Mouse (Mus musculus) liver, embryonic 15.5 days (tissue): ENCODE data around the gene Hbb-bh2. TPM values are rescaled to one million over a fixed set of nuclear protein-coding genes. Genes with fewer than 3 reads are reported as not detected.
"Not testable (repeated sequence)": the region's sequence is repeated elsewhere in the genome, so short reads cannot be mapped to it uniquely, and the experiment has no call there.

Experiments
- ATAC-seq: fragments of 200-750 bp; cut with Nextera tagmentation; 2 replicates; pipeline ENCODE4 v1.8.0; 2017; ENCODE audit warnings: moderate number of reproducible peaks, mild to moderate bottlenecking, moderate library complexity; ENCODE audit not compliant: insufficient read depth
- H3K27ac ChIP-seq: fragments of 300-500 bp; sonication (generic); replicated peaks from 2 replicates; pipeline ENCODE4 v1.5.1; 2015; ENCODE audit warnings: mild to moderate bottlenecking, inconsistent platforms
- H3K27me3 ChIP-seq: fragments of 300-500 bp; sonication (generic); 2 replicates; pipeline ENCODE4 v1.6.1; 2015; ENCODE audit warnings: mild to moderate bottlenecking, inconsistent platforms
- H3K36me3 ChIP-seq: fragments of 300-500 bp; sonication (generic); replicated peaks from 2 replicates; pipeline ENCODE4 v1.6.1; 2015; ENCODE audit warnings: moderate library complexity, mild to moderate bottlenecking, inconsistent platforms
- H3K4me1 ChIP-seq: fragments of 300-500 bp; sonication (generic); replicated peaks from 2 replicates; pipeline ENCODE4 v1.6.1; 2015; ENCODE audit warnings: inconsistent platforms
- H3K4me2 ChIP-seq: fragments of 300-500 bp; sonication (generic); 2 replicates; pipeline ENCODE4 v1.6.1; 2015; ENCODE audit warnings: moderate library complexity, mild to moderate bottlenecking, inconsistent platforms
- H3K4me3 ChIP-seq: fragments of 300-500 bp; sonication (generic); replicated peaks from 2 replicates; pipeline ENCODE4 v1.5.1; 2015; ENCODE audit warnings: mild to moderate bottlenecking, inconsistent platforms
- H3K9ac ChIP-seq: fragments of 300-500 bp; sonication (generic); 2 replicates; pipeline ENCODE4 v1.6.1; 2015; ENCODE audit warnings: moderate library complexity, mild to moderate bottlenecking, inconsistent platforms
- H3K9me3 ChIP-seq: fragments of 300-500 bp; sonication (generic); replicated peaks from 2 replicates; pipeline ENCODE4 v1.6.1; 2016; ENCODE audit warnings: inconsistent platforms
- WGBS: fragments of 180-500 bp; shearing (Covaris S2); methylation state at CpG from one replicate; pipeline ENCODE4 v1.1.7; 2015; ENCODE audit warnings: mixed read lengths; ENCODE audit not compliant: insufficient replicate concordance; 5-methylcytosine and 5-hydroxymethylcytosine counted together
- polyA plus RNA-seq: library from polyadenylated mRNA; unstranded; fragments of >200 nt; fragmentation: Nextera tagmentation; extraction: Ambion mirVana; gene quantifications from 2 replicates; pipeline ENCODE4 v1.2.1, GENCODE M21; 2015

Gene Hbb-bh2
- polyA plus RNA-seq, 1 experiment from 2014 or later: not detected

GRCm38 (mm10) chr7:103844525-103845325 is 4.4 kb upstream of the Hbb-bh2 start:
- Histone ChIP-seq H3K27ac (peak overlapping the region; percentile 72), H3K4me3 (no peak overlapping the region), H3K4me1 (peaks cover 38% of the 10 kb centered on the region), H3K36me3 (no peaks in the 10 kb centered on the region), H3K4me2 (peak overlapping the region; percentile 30), H3K27me3 (no peaks in the 10 kb centered on the region), H3K9me3 (no peaks in the 10 kb centered on the region), H3K9ac (peak overlapping the region; percentile 24; the same call in 1 of the 2 replicates)
- WGBS: 12% methylated on average over 1 of the region's 2 CpGs
- ATAC-seq: peak; percentile 74

- 58% methylated on average over 2 of the region's 2 CpGs for WGBS
- ATAC-seq: no peak
- Histone ChIP-seq H3K4me3 (no peak within 1 kb of the TSS), H3K4me2 (no peak within 1 kb of the TSS), H3K4me1 (peaks cover 31% of the 10 kb centered on the region), H3K9ac (no peak within 1 kb of the TSS), H3K36me3 (no peaks in the 10 kb centered on the region), H3K27me3 (no peaks in the 10 kb centered on the region), H3K27ac (peak within 1 kb of the TSS; percentile 49; the same call in 1 of the 2 replicates), H3K9me3 (no peaks in the 10 kb centered on the region)
Observed at GRCm38 (mm10) chr7:103843034-103843433, 2.7 kb upstream of the Hbb-bh2 start, which contains the start of gene Hbb-bh1. Gene Hbb-bh1 (minus strand): TSS chr7:103843164.

GRCm38 (mm10) chr7:103827808-103828207 is 12.5 kb downstream of the Hbb-bh2 start, which contains the start of gene Hbb-bs:
Gene Hbb-bs (minus strand): TSS chr7:103828096.
- H3K27me3 ChIP-seq: no peaks in the 10 kb centered on the region
- WGBS: 33% methylated on average over 4 of the region's 4 CpGs
- H3K9ac ChIP-seq: peak within 1 kb of the TSS; percentile 57
- peak within 1 kb of the TSS; percentile 98 for H3K27ac ChIP-seq
- no peaks in the 10 kb centered on the region for H3K36me3 ChIP-seq
- no peaks in the 10 kb centered on the region for H3K9me3 ChIP-seq
- peak within 1 kb of the TSS; percentile 51 for H3K4me2 ChIP-seq
- H3K4me1 ChIP-seq: peaks cover 33% of the 10 kb centered on the region
- H3K4me3 ChIP-seq: peak within 1 kb of the TSS; percentile 52
- ATAC-seq: peak; percentile 83

GRCm38 (mm10) chr7:103827139-103827538 is 13.2 kb downstream of the Hbb-bh2 start:
- H3K4me3 ChIP-seq, H3K36me3 ChIP-seq, H3K9me3 ChIP-seq, ATAC-seq, H3K4me2 ChIP-seq, H3K27me3 ChIP-seq, H3K9ac ChIP-seq, H3K27ac ChIP-seq: not testable (repeated sequence)
- no CpG with 5 or more reads among the region's 2 CpGs for WGBS
- peaks cover 33% of the 10 kb centered on the region for H3K4me1 ChIP-seq

GRCm38 (mm10) chr7:103826255-103826887 is 13.9 kb downstream of the Hbb-bh2 start:
- H3K4me1 ChIP-seq: peaks cover 33% of the 10 kb centered on the region
- peak overlapping the region; percentile 41; the same call in 1 of the 2 replicates for H3K4me2 ChIP-seq
- no peaks in the 10 kb centered on the region for H3K36me3 ChIP-seq
- no peaks in the 10 kb centered on the region for H3K9me3 ChIP-seq
- 52% methylated on average over 3 of the region's 3 CpGs for WGBS
- H3K27ac ChIP-seq: peak overlapping the region; percentile 98
- peak; percentile 62 for ATAC-seq
- H3K4me3 ChIP-seq: peak overlapping the region; percentile 55
- H3K27me3 ChIP-seq: no peaks in the 10 kb centered on the region
- H3K9ac ChIP-seq: peak overlapping the region; percentile 53

- H3K4me3 ChIP-seq: peak overlapping the region; percentile 55
- ATAC-seq: peak; percentile 80
- H3K36me3 ChIP-seq: no peaks in the 10 kb centered on the region
- 66% methylated on average over 3 of the region's 3 CpGs for WGBS
- peaks cover 33% of the 10 kb centered on the region for H3K4me1 ChIP-seq
- H3K27me3 ChIP-seq: no peaks in the 10 kb centered on the region
- no peaks in the 10 kb centered on the region for H3K9me3 ChIP-seq
- peak overlapping the region; percentile 64 for H3K4me2 ChIP-seq
- peak overlapping the region; percentile 98 for H3K27ac ChIP-seq
- H3K9ac ChIP-seq: no peak overlapping the region
Observed at GRCm38 (mm10) chr7:103825536-103826254, 14.6 kb downstream of the Hbb-bh2 start.

GRCm38 (mm10) chr7:103824597-103824996 is 15.7 kb downstream of the Hbb-bh2 start:
- H3K4me1 ChIP-seq: peaks cover 25% of the 10 kb centered on the region
- H3K4me2 ChIP-seq: peak overlapping the region; percentile 64
- H3K27ac ChIP-seq: peak overlapping the region; percentile 98
- peak overlapping the region; percentile 55 for H3K4me3 ChIP-seq
- no peaks in the 10 kb centered on the region for H3K27me3 ChIP-seq
- peak overlapping the region; percentile 64 for H3K9ac ChIP-seq
- no peaks in the 10 kb centered on the region for H3K9me3 ChIP-seq
- 44% methylated on average over 2 of the region's 2 CpGs for WGBS
- ATAC-seq: no peak
- H3K36me3 ChIP-seq: no peaks in the 10 kb centered on the region

GRCm38 (mm10) chr7:103815085-103815484 is 25.2 kb downstream of the Hbb-bh2 start:
- not testable (repeated sequence) for H3K9me3 ChIP-seq, H3K27me3 ChIP-seq, H3K4me1 ChIP-seq, H3K36me3 ChIP-seq, ATAC-seq
- peak overlapping the region; percentile 54 for H3K9ac ChIP-seq
- peak overlapping the region; percentile 95 for H3K27ac ChIP-seq
- H3K4me3 ChIP-seq: peak overlapping the region; percentile 45
- peak overlapping the region; percentile 66 for H3K4me2 ChIP-seq
- WGBS: 43% methylated on average over 1 of the region's 2 CpGs

GRCm38 (mm10) chr7:103813766-103814165 is 26.6 kb downstream of the Hbb-bh2 start, which contains the start of gene Hbb-bt:
Gene Hbb-bt (minus strand): TSS chr7:103813996.
- Histone ChIP-seq H3K4me1 (peaks cover 17% of the 10 kb centered on the region), H3K4me3 (peak within 1 kb of the TSS; percentile 58), H3K9me3 (no peaks in the 10 kb centered on the region), H3K27ac (peak within 1 kb of the TSS; percentile 96), H3K9ac (peak within 1 kb of the TSS; percentile 60), H3K27me3 (no peaks in the 10 kb centered on the region), H3K36me3 (no peaks in the 10 kb centered on the region), H3K4me2 (peak within 1 kb of the TSS; percentile 66)
- peak; percentile 82 for ATAC-seq
- 37% methylated on average over 3 of the region's 3 CpGs for WGBS

GRCm38 (mm10) chr7:103813152-103813551 is 27.2 kb downstream of the Hbb-bh2 start:
- not testable (repeated sequence) for H3K9me3 ChIP-seq, H3K4me2 ChIP-seq, H3K9ac ChIP-seq, H3K27me3 ChIP-seq, H3K36me3 ChIP-seq
- Histone ChIP-seq H3K4me3 (peak overlapping the region; percentile 58; the same call in 1 of the 2 replicates), H3K4me1 (peaks cover 19% of the 10 kb centered on the region), H3K27ac (peak overlapping the region; percentile 96; the same call in 1 of the 2 replicates)
- whole genome bisulfite sequencing: no CpG with 5 or more reads among the region's 3 CpGs
- ATAC-seq: peak; percentile 5
